Mouse (Mus musculus) MN1 (cell line): ENCODE results near the gene Ran.

Experiments
- DNase-seq: peaks from one replicate; pipeline ENCODE4 v3.0.0-alpha.2; 2016; ENCODE audit warnings: low spot score

Ran gene

GRCm38 (mm10) chr5:129064186-129064585, 44.3 kb downstream of the Ran start:
- peak; percentile 52 for DNase-seq

- peak; percentile 91 for DNase-seq
Observed at GRCm38 (mm10) chr5:129065301-129065700, 45.4 kb downstream of the Ran start.

GRCm38 (mm10) chr5:129065946-129066345, 46.1 kb downstream of the Ran start:
- DNase-seq, result peak; percentile 70

- DNase-seq, result no peak
Observed at GRCm38 (mm10) chr5:129066541-129067230, 46.8 kb downstream of the Ran start.

GRCm38 (mm10) chr5:129067231-129067834, 47.5 kb downstream of the Ran start:
- DNase-seq, result no peak

GRCm38 (mm10) chr5:129071761-129072280, 52.0 kb downstream of the Ran start:
- DNase-seq, result no peak

GRCm38 (mm10) chr5:129073404-129073803, 53.5 kb downstream of the Ran start:
- no peak for DNase-seq
